Mouse (Mus musculus): ENCODE results near the gene Rspry1.

The Rspry1 gene

DNA sequence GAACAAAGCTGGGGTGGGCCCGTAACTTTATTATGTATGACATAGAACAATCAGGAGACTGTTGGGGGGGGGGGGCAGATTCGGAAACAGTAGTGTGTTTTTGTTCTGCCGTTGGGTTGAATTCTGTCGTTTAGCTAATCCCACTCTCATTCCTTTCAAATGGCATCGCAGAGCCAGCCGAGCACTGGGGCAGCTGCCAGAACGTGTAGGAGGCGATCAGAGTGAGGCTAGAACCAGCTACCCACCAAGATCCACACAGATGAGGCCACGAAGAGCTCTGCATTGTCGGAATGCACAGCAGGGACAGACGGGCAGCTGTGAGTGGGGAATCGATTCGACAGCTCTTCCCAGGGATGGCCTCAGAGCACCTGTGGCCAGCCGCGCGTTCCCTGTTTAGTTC lies 97.6 kb downstream of the Rspry1 start:
- TF ChIP-seq NANOG (IDR thresholded peaks at IDR 0.05; ENCODE audit: borderline replicate concordance, low read length) (no peak), CTCF (conservative IDR thresholded peaks at IDR 0.05; ENCODE audit: low read length) (no peak), POU5F1 (IDR thresholded peaks at IDR 0.05; ENCODE audit: borderline replicate concordance, low read length) (no peak)
- H3K36me3 ChIP-seq (ENCODE audit: insufficient read depth, low read length): no peaks in the 10 kb centered on the region
- H3K4me1 ChIP-seq (replicated peaks; ENCODE audit: low read depth, low read length): peaks cover 34% of the 10 kb centered on the region
- H3K4me3 ChIP-seq (replicated peaks; ENCODE audit: low read length): peak overlapping the region; percentile 32; the same call in 1 of the 2 replicates
- peaks cover 33% of the 10 kb centered on the region for H3K27me3 ChIP-seq (ENCODE audit: insufficient read depth, low read length)
- no peaks in the 10 kb centered on the region for H3K9me3 ChIP-seq (ENCODE audit: low read length)

DNA sequence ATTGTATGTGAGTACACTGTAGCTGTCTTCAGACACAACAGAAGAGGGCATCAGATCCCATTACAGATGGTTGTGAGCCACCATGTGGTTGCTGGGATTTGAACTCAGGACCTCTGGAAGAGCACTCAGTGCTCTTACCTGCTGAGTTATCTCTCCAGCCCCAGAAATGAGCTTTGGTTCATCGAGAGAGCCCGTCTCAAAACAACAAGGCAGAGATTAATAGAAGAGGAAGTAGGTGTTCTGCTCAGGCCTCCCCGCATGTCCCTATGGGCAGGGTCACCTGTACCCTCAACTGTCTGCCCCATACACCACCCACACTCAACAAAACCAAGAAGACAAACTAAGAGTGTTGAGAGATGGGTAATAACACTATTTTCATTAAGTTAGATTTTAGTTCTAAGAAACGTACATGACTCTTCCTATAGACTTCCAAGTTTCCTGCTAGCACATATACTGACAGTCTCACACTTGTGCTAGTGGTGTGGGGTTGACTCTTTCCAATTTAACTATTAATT lies 98.7 kb downstream of the Rspry1 start:
- Histone ChIP-seq H3K4me3 (replicated peaks; ENCODE audit: low read length) (no peak overlapping the region), H3K36me3 (ENCODE audit: insufficient read depth, low read length) (no peaks in the 10 kb centered on the region), H3K9me3 (ENCODE audit: low read length) (no peaks in the 10 kb centered on the region), H3K4me1 (replicated peaks; ENCODE audit: low read depth, low read length) (peaks cover 32% of the 10 kb centered on the region), H3K27me3 (ENCODE audit: insufficient read depth, low read length) (peaks cover 28% of the 10 kb centered on the region)
- TF ChIP-seq NANOG (IDR thresholded peaks at IDR 0.05; ENCODE audit: borderline replicate concordance, low read length) (no peak), CTCF (conservative IDR thresholded peaks at IDR 0.05; ENCODE audit: low read length) (no peak), POU5F1 (IDR thresholded peaks at IDR 0.05; ENCODE audit: borderline replicate concordance, low read length) (no peak)

DNA sequence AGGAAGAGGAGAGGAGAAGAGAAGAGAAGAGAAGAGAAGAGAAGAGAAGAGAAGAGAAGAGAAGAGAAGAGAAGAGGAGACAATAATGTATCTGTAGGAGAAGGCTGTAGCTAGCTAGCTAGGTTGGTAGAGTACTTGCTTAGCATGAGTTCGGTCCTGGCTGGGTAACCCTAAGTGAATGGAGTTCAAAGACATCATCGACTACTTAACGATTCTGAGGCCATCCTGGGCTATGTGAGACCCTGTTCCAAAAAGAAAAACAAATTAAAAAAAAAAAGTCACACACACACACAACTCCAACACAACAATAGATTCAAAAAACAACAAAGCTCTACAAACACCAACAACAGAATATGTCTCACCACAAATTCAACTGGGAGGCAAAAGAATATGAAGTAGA lies 100.4 kb downstream of the Rspry1 start:
- Histone ChIP-seq H3K4me3 (replicated peaks; ENCODE audit: low read length) (no peak overlapping the region), H3K36me3 (ENCODE audit: insufficient read depth, low read length) (no peaks in the 10 kb centered on the region), H3K9me3 (ENCODE audit: low read length) (no peaks in the 10 kb centered on the region), H3K4me1 (replicated peaks; ENCODE audit: low read depth, low read length) (peaks cover 41% of the 10 kb centered on the region), H3K27me3 (ENCODE audit: insufficient read depth, low read length) (peaks cover 19% of the 10 kb centered on the region)
- TF ChIP-seq NANOG (IDR thresholded peaks at IDR 0.05; ENCODE audit: borderline replicate concordance, low read length) (no peak), CTCF (conservative IDR thresholded peaks at IDR 0.05; ENCODE audit: low read length) (no peak), POU5F1 (IDR thresholded peaks at IDR 0.05; ENCODE audit: borderline replicate concordance, low read length) (no peak)

DNA sequence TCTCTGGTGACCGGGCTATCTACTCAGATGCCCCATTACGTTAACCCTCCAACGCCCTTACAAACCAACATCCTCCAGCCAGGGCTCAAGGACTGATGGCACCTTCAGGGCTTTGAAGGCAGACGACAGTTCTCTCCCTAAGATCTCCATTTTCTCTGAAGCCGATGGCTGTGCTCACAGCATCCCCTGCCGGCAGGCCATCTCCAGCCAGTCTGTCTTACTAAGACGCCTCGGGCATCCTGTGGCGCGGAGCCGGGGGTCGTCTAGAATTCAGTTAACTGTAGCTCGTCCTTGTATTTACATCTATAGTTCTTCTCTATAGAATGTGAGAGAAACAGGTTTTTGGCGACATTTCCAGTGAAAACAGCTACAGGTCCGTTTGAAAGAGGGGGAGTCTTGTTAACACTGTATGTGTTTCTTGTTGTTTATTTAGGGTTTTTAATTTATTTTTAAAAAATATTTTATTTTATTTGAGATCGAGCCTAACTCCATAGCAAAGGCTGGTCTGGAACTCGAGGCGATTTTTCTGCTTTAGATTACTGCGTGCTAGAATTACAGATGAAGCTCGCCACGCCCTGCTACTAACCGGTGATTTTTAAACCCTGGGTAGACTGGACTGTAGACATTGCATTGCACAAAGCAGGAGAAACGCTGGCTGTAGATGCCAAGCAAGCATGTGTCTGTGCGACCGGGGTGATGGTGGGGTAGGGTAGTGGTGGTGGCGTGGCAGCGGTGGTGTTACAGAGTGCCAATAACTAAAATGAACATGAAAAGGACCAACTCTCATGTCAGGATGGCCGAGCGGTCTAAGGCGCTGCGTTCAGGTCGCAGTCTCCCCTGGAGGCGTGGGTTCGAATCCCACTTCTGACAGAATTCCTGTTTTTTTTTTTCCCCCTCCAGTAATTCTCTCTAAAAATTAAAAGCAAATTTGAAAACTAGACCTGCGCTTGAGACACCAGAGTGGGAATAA lies 101.4 kb downstream of the Rspry1 start:
- Histone ChIP-seq H3K9me3 (ENCODE audit: low read length) (no peaks in the 10 kb centered on the region), H3K4me3 (replicated peaks; ENCODE audit: low read length) (peak overlapping the region; percentile 82), H3K36me3 (ENCODE audit: insufficient read depth, low read length) (no peaks in the 10 kb centered on the region), H3K27me3 (ENCODE audit: insufficient read depth, low read length) (peaks cover 13% of the 10 kb centered on the region), H3K4me1 (replicated peaks; ENCODE audit: low read depth, low read length) (peaks cover 46% of the 10 kb centered on the region)
- no peak for TF ChIP-seq POU5F1 (IDR thresholded peaks at IDR 0.05; ENCODE audit: borderline replicate concordance, low read length)
- peak; percentile 56 for TF ChIP-seq CTCF (conservative IDR thresholded peaks at IDR 0.05; ENCODE audit: low read length)
- no peak for TF ChIP-seq NANOG (IDR thresholded peaks at IDR 0.05; ENCODE audit: borderline replicate concordance, low read length)

DNA sequence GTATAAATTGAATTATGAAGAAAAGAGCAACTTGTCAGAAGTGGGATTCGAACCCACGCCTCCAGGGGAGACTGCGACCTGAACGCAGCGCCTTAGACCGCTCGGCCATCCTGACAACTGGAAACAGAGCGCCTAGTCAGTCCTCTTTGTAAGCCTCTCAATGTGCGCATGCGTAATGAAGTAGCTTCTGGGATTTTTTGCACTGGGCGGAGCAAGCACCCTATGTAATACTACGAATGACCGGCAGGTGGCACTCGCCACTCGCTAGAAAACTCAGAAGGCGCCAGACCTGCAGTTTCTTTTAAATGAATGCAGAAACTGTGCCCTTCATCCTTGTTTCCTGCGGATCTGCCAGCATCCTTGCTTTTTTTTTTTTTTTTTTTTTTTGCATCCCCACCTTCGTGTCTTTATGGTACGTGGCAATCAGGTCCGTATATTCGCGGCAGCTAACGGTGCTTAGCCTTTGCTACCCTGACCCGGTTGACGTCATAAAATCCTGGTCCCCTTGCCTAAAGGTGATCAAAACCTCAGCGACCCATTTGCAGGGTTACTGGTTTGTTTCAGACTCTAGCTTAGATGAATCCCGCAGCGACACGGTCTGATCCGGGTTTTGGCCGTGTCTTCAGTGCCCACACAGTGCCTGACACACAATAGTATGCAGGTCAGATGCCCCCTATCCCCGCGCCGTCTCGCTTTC lies 102.4 kb downstream of the Rspry1 start:
- Histone ChIP-seq H3K27me3 (ENCODE audit: insufficient read depth, low read length) (peaks cover 12% of the 10 kb centered on the region), H3K4me1 (replicated peaks; ENCODE audit: low read depth, low read length) (peaks cover 46% of the 10 kb centered on the region), H3K4me3 (replicated peaks; ENCODE audit: low read length) (peak overlapping the region; percentile 82), H3K36me3 (ENCODE audit: insufficient read depth, low read length) (no peaks in the 10 kb centered on the region), H3K9me3 (ENCODE audit: low read length) (no peaks in the 10 kb centered on the region)
- TF ChIP-seq CTCF (conservative IDR thresholded peaks at IDR 0.05; ENCODE audit: low read length): peak; percentile 87
- no peak for TF ChIP-seq POU5F1 (IDR thresholded peaks at IDR 0.05; ENCODE audit: borderline replicate concordance, low read length)

DNA sequence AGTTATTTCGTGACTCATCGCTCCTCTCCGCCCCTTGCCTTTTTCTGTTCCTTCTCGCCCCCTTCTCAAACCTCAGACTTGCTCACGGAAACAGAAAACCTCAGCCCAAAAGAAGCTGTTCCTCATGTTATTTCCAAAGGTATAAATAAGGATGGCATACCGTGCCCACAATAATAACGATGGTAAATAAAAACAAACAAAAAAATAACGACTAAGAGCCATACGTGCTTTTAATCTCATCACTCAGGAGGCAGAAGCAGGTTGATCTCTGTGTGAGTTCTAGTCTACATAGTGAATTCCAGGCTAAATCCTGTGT lies 102.9 kb downstream of the Rspry1 start:
- TF ChIP-seq POU5F1 (IDR thresholded peaks at IDR 0.05; ENCODE audit: borderline replicate concordance, low read length) (no peak), NANOG (IDR thresholded peaks at IDR 0.05; ENCODE audit: borderline replicate concordance, low read length) (no peak), CTCF (conservative IDR thresholded peaks at IDR 0.05; ENCODE audit: low read length) (no peak)
- Histone ChIP-seq H3K4me3 (replicated peaks; ENCODE audit: low read length) (peak overlapping the region; percentile 77), H3K4me1 (replicated peaks; ENCODE audit: low read depth, low read length) (peaks cover 46% of the 10 kb centered on the region), H3K36me3 (ENCODE audit: insufficient read depth, low read length) (no peaks in the 10 kb centered on the region), H3K27me3 (ENCODE audit: insufficient read depth, low read length) (peaks cover 12% of the 10 kb centered on the region), H3K9me3 (ENCODE audit: low read length) (no peaks in the 10 kb centered on the region)

DNA sequence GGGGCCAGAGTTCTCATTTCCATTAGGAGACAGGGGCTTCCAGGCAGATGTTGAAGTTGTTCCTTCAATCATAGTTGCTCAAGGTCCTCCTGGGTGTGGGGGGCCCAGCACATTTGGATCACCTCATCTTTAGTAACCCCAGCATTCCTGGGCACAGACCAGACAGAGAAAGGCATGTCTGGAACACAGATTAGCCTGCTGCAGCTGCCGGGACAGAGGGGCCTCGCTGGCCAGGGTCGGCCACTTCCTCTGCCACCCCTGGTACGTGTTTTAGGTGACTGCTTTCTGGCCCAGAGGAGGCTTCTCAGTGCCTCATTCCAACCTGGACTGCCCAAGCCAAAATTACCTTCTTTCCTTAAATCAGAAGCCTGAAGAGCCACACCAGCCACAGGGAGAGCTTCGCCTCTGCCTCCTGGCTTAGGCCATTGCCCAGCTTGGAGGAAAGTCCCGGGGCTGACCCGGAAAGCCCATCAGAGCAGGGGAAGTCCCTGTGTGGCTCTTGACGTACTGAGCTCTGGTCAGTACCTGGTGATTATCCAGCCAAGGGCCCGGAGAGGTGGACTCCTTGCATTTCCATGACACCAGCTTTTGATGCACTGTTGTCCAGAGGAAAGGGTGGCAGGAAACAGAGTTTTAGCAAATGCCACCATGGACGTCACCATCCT lies 104.0 kb downstream of the Rspry1 start:
- Histone ChIP-seq H3K27me3 (ENCODE audit: insufficient read depth, low read length) (peaks cover 12% of the 10 kb centered on the region), H3K36me3 (ENCODE audit: insufficient read depth, low read length) (no peaks in the 10 kb centered on the region)

More for the DNA sequence above, 104.0 kb downstream of the Rspry1 start:
- H3K9me3 ChIP-seq (ENCODE audit: low read length): no peaks in the 10 kb centered on the region
- peaks cover 53% of the 10 kb centered on the region for H3K4me1 ChIP-seq (replicated peaks; ENCODE audit: low read depth, low read length)
- no peak overlapping the region for H3K4me3 ChIP-seq (replicated peaks; ENCODE audit: low read length)
- TF ChIP-seq NANOG (IDR thresholded peaks at IDR 0.05; ENCODE audit: borderline replicate concordance, low read length) (no peak), CTCF (conservative IDR thresholded peaks at IDR 0.05; ENCODE audit: low read length) (no peak), POU5F1 (IDR thresholded peaks at IDR 0.05; ENCODE audit: borderline replicate concordance, low read length) (no peak)
